Mouse (Mus musculus) stomach, postnatal 0 days (tissue): ENCODE results near the gene Sec14l4.

Experiments
- CTCF ChIP-seq: IDR thresholded peaks from 2 replicates; pipeline ENCODE4 v1.5.1; 2016; ENCODE audit warnings: antibody characterized with exemption, low read depth, mild to moderate bottlenecking, moderate library complexity
- EP300 ChIP-seq: optimal IDR thresholded peaks from 2 replicates; pipeline ENCODE3; 2016; ENCODE audit warnings: antibody characterized with exemption

DNA sequence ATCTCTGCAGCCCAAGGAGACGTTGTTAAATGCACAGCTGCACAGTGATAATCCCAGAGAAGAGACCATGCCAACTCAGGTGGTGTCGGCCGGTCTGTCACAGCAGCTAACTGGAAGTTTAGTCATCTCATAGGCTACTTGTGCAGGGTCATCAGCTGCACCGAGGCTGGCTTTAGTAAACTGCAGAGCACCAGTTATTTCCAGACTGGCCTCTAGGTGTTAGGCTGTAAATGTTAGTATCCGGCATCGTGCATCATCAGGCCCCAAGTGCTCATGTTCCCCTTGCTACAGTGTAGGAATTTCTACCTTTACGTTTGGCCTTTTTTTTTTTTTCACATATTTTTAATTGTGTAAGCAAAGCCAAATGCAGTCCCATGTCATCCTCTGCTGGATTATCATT lies 2.2 kb downstream of the Sec14l4 start:
- TF ChIP-seq CTCF (no peak), EP300 (no peak)
